Mouse (Mus musculus) lung, adult 2 months (tissue): ENCODE results near the gene Sbf2.

ENCODE experiments used
- CTCF ChIP-seq: fragments of 200-500 bp; IDR thresholded peaks from 2 replicates; pipeline ENCODE4 v1.5.1; 2011; ENCODE audit warnings: mild to moderate bottlenecking, low read length, control low read depth; ENCODE audit not compliant: insufficient read depth
- POLR2A ChIP-seq: fragments of 200-500 bp; IDR thresholded peaks from 2 replicates; pipeline ENCODE4 v1.6.1; 2011; ENCODE audit warnings: low read depth, mild to moderate bottlenecking, control low read depth, low read length, borderline replicate concordance; ENCODE audit errors: extremely low read depth

DNA sequence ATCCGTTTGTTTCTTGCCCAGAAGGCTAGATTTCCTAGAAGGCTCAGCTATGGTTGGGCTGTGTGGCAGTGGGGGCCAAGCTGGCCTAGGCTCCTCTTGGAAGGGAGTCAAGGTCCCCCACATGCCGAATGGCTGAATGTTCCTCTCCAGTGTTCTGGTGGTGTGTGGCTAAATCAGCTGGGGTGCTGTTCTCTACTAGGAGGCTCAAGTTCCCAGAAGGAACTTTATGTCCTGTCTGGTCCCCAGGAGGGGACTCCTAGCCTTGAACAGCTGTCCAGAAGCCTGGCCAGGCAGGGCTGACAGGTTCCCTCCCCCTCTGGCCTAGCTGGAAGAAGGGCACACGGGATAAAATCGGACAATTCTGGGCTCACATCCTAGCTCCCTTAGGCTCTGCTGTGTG is 317.1 kb downstream of the Sbf2 start:
- no peak for TF ChIP-seq POLR2A
- no peak for TF ChIP-seq CTCF
